Mouse (Mus musculus) mature B cell (primary cell): ENCODE measurements around the gene Spin2f.
"Not testable (repeated sequence)": the region's sequence is repeated elsewhere in the genome, so short reads cannot be mapped to it uniquely, and the experiment has no call there.

Experiments
- in situ Hi-C: fragments of 300-500 bp; cut with MboI; formaldehyde crosslinking; loops from 2 replicates; pipeline ENCODE4 v1.14.3; 2019

Spin2f gene

GRCm38 (mm10) chrX:31253594-31253993 lies at the start of gene Spin2f:
Gene Spin2f, plus strand, starts transcription at chrX:31253894.
- in situ Hi-C loops, result not testable (repeated sequence)

DNA sequence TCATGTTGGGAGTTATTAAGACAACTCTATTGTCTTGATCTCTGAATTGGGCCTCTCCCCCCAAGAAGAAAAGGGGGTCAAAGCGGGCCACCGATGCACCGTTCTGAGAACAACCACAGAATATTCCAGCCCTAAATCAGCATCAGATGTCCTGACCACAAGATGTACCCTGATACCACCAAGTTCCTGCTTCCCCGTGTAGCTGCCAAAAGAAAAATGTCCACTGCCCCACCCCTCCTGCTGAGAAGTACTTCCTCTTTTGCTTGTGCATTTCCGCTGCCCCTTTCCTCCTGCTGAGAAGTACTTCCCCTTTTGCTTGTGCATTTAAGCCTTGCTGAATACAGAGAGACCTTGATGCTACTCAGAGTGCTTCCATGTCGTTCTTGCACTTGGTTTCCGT lies 41.6 kb upstream of the Spin2f start:
- in situ Hi-C loops, result not testable (repeated sequence)

- in situ Hi-C loops, result not testable (repeated sequence)
These were observed 30.2 kb upstream of the Spin2f start for GRCm38 (mm10) chrX:31223536-31223935.

- in situ Hi-C loops, result not testable (repeated sequence)
These were observed 18.6 kb upstream of the Spin2f start for GRCm38 (mm10) chrX:31235088-31235487.

DNA sequence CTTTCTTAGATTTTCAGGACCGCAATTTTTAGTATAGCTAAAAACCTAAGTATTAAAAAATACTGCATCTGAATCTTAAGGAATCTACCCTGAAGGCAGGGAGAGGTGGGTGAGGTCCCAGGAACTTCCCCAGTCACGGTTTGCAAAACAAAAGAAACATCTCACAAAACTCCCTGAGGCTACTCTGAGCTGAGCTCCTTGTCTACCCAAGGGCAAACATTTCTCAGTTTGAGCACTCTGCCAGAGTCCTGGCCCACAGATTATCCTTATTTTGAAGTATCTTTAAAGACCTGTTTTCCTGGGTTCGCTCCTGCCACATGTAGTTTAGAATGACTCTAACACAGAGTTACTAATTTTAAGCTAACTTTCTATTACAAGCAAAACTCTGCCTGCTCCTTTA lies 11.9 kb upstream of the Spin2f start:
- in situ Hi-C loops, result not testable (repeated sequence)
